ENCODE assay signal across 22 mouse cellular contexts in genomic region chr6:136821086-136821485, GRCm38 (mm10). TPM values are rescaled to one million over a fixed set of nuclear protein-coding genes. Genes with fewer than 3 reads are reported as not detected.
"Had no signal": no experiment of that assay in that cellular context is flagged by ENCODE, and none has a peak within 500 bp of the region (broad histone marks: within the 10 kb centered on the region; RNA-seq: fewer than 3 reads in every experiment).

No protein-coding gene starts in this region.

- H3K4me3 ChIP-seq: layer of hippocampus, adult 2 months; limb, embryonic 10.5 days; limb, embryonic 13.5 days; myocyte; neural tube, embryonic 13.5 days; stomach, embryonic 15.5 days had no signal

- H3K4me2 ChIP-seq: limb, embryonic 13.5 days; midbrain, embryonic 11.5 days; neural tube, embryonic 13.5 days; stomach, embryonic 15.5 days had no signal

- H3K9me3 ChIP-seq: limb, embryonic 10.5 days; limb, embryonic 13.5 days; neural tube, embryonic 13.5 days; stomach, embryonic 15.5 days had no signal

- H3K27ac ChIP-seq: kidney, postnatal 0 days; layer of hippocampus, adult 2 months; limb, embryonic 10.5 days; limb, embryonic 13.5 days; neural tube, embryonic 13.5 days; stomach, embryonic 15.5 days had no signal

- H3K4me1 ChIP-seq: limb, embryonic 10.5 days; limb, embryonic 13.5 days; neural tube, embryonic 13.5 days; stomach, embryonic 15.5 days had no signal

- H3K9ac ChIP-seq: limb, embryonic 13.5 days; neural tube, embryonic 13.5 days; stomach, embryonic 15.5 days had no signal

- DNase-seq: kidney, adult 11 months; kidney, adult 8-10 months; kidney, postnatal 25 days; layer of hippocampus, adult 9-11 months; lung, adult 2 months; lung, postnatal 14 days; lung, postnatal 4 days; midbrain, embryonic 14.5 days; retina, postnatal 1 day; right cerebral cortex, postnatal 25 days; spleen, adult 18-20 months; thymus, postnatal 36 days had no signal

- H3K27me3 ChIP-seq: limb, embryonic 13.5 days; neural tube, embryonic 13.5 days; stomach, embryonic 15.5 days had no signal

RNA-seq across cellular contexts. Expression of gene Smco3, which starts 14.2 kb away (rescaled TPM):
- total RNA-seq: liver, adult 2 months had no signal
- polyA plus RNA-seq: large intestine, adult 2 months; limb, embryonic 10.5 days; liver, adult 2 months had no signal
